Mouse (Mus musculus): ENCODE measurements around the gene Smc1b.

Gene Smc1b

DNA sequence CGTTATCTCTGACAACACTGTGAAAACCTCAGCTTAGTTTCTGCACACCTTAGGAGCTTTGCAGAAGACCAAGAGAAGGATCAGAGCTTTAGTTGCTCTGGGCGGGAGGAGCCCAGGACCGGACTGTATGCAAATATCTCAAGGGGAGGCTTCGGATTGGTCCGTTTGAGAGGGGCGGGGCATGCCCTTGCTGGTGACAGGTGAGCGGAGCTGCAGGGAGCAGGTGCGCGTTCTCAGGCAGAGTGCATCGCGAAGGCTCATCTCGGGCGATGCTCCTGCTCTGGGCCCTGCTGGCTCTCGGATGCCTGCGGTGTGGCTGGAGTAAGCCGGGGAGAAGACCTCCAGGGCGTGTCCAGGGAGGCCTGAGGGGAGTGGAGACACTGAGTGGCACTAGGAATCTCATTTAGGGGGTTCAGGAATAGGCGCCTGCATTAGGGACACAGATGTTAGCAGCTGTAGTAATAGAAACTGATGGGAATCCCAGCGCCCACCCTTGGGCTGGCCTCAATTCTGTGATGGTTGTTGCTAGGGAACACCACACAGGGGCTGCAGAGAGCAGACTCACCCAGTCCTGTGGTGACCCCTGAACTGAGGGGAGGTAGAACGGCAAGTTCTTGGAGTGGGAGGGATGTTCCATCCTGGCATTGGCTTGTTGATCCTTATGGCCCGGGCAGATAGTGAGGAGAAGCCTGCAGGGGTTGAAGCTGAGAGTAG lies 114.7 kb downstream of the Smc1b start, which contains the start of gene Upk3a:
Gene Upk3a (plus strand): TSS at position 191 of the 714 bp plus-strand sequence.
- peak; percentile 64 to 82 for DNase-seq

DNA sequence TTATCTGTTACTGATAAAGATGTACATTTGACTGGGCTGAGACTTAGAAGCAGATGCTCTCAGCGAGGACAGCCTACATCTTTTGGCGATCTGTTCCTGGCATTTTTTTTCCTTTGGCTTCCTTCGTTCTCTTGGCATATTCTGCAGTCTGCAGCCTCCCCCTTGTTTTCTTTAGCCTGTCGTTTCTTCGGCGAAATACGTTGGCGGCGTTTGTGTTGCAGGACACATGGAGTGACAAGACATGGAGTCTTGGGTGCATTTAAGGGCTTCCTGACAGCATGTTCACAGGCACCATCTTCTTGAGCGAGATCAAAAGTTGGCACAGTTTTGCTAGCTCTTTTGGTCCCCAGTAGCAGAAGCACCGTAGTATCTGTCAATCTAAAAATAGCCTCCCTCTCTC lies 116.0 kb downstream of the Smc1b start:
- no peak for DNase-seq

Measured in kidney, postnatal 25 days (tissue).